Mouse (Mus musculus) midbrain, embryonic 15.5 days (tissue): ENCODE data around the gene Dmac2. TPM values are rescaled to one million over a fixed set of nuclear protein-coding genes. Genes with fewer than 3 reads are reported as not detected.

ENCODE experiments used
- ATAC-seq: fragments of 200-750 bp; cut with Nextera tagmentation; replicated peaks from 2 replicates; pipeline ENCODE4 v1.8.0; 2017; ENCODE audit warnings: moderate TSS enrichment
- H3K27ac ChIP-seq: fragments of 300-500 bp; sonication (generic); 2 replicates; pipeline ENCODE4 v1.5.1; 2015; ENCODE audit warnings: mild to moderate bottlenecking, inconsistent platforms
- H3K27me3 ChIP-seq: fragments of 300-500 bp; sonication (generic); replicated peaks from 2 replicates; pipeline ENCODE4 v1.6.1; 2015; ENCODE audit warnings: inconsistent platforms
- H3K36me3 ChIP-seq: fragments of 300-500 bp; sonication (generic); replicated peaks from 2 replicates; pipeline ENCODE4 v1.6.1; 2015; ENCODE audit warnings: inconsistent platforms
- H3K4me1 ChIP-seq: fragments of 300-500 bp; sonication (generic); 2 replicates; pipeline ENCODE4 v1.6.1; 2015; ENCODE audit warnings: inconsistent platforms
- H3K4me2 ChIP-seq: fragments of 300-500 bp; sonication (generic); 2 replicates; pipeline ENCODE4 v1.6.1; 2015; ENCODE audit warnings: inconsistent platforms, mild to moderate bottlenecking, moderate library complexity
- H3K4me3 ChIP-seq: fragments of 300-500 bp; sonication (generic); 2 replicates; pipeline ENCODE4 v1.5.1; 2015; ENCODE audit warnings: mild to moderate bottlenecking, inconsistent platforms
- H3K9ac ChIP-seq: fragments of 300-500 bp; sonication (generic); 2 replicates; pipeline ENCODE4 v1.6.1; 2015; ENCODE audit warnings: mild to moderate bottlenecking, inconsistent platforms
- H3K9me3 ChIP-seq: fragments of 300-500 bp; sonication (generic); 2 replicates; pipeline ENCODE4 v1.6.1; 2016; ENCODE audit warnings: inconsistent platforms
- WGBS: fragments of 180-500 bp; shearing (Covaris S2); methylation state at CpG from one replicate; pipeline ENCODE4 v1.1.7; 2015; ENCODE audit warnings: mixed read lengths; 5-methylcytosine and 5-hydroxymethylcytosine counted together
- polyA plus RNA-seq: library from polyadenylated mRNA; unstranded; fragments of >200 nt; fragmentation: Nextera tagmentation; extraction: Ambion mirVana; gene quantifications from 2 replicates; pipeline ENCODE4 v1.2.1, GENCODE M21; 2015

The Dmac2 gene
- polyA plus RNA-seq, 1 experiment from 2014 or later = 44.2 TPM

- ATAC-seq = peak; percentile 45; the same call in 1 of the 2 replicates
- Histone ChIP-seq H3K9me3 (no peaks in the 10 kb centered on the region), H3K27ac (no peak overlapping the region), H3K9ac (no peak overlapping the region), H3K4me2 (no peak overlapping the region), H3K4me3 (no peak overlapping the region), H3K36me3 (no peaks in the 10 kb centered on the region), H3K4me1 (no peaks in the 10 kb centered on the region), H3K27me3 (no peaks in the 10 kb centered on the region)
- WGBS = 12% methylated on average over 10 of the region's 10 CpGs
Measured at GRCm38 (mm10) chr7:25599663-25600062, 19.6 kb upstream of the Dmac2 start.

DNA sequence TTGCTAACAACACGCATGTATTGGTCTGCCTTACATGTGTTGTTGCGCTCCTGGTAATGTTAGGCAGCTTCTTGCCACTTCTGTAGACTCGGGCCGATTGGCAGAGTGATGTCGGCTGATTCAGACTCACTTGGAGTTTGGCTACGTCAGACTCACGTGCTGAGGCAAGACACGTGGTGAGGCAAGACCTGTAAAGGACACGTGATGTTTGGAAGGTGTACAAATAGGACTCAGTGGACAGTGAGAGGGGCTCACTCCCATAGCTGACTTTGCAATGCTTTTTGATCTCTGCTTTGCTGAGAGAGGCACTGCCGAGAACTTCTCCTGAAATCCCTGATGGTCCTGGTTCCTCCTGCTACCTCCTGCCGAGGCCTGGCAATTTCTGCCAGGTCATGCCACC, 18.5 kb upstream of the Dmac2 start:
- WGBS = 87% methylated on average over 11 of the region's 11 CpGs
- H3K4me3 ChIP-seq = no peak overlapping the region
- H3K9me3 ChIP-seq = no peaks in the 10 kb centered on the region
- no peak overlapping the region for H3K9ac ChIP-seq
- no peaks in the 10 kb centered on the region for H3K36me3 ChIP-seq
- no peaks in the 10 kb centered on the region for H3K27me3 ChIP-seq
- no peak overlapping the region for H3K4me2 ChIP-seq
- H3K4me1 ChIP-seq = no peaks in the 10 kb centered on the region
- no peak overlapping the region for H3K27ac ChIP-seq
- no peak for ATAC-seq

DNA sequence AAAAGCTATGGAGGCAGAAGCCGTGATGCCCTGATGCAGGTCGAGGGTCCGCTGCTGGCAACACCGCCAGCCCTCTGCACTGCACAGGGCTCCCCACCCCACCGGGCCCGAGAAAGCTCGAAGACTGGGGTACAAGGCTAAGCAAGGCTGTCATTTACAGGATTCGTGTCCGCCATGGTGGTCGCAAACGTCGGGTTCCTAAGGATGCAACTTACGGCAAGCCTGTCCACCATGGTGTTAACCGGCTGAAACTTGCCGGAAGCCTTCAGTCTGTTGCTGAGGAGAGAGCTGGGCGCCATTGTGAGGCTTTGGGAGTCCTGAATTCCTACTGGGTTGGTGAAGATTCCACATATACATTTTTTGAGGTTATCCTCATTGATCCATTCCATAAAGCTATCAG, 17.9 kb upstream of the Dmac2 start:
- H3K27ac ChIP-seq = no peak overlapping the region
- no peaks in the 10 kb centered on the region for H3K9me3 ChIP-seq
- ATAC-seq = no peak
- H3K36me3 ChIP-seq = no peaks in the 10 kb centered on the region
- H3K4me3 ChIP-seq = no peak overlapping the region
- no peak overlapping the region for H3K4me2 ChIP-seq
- no peak overlapping the region for H3K9ac ChIP-seq
- WGBS = 87% methylated on average over 16 of the region's 16 CpGs
- H3K4me1 ChIP-seq = no peaks in the 10 kb centered on the region
- no peaks in the 10 kb centered on the region for H3K27me3 ChIP-seq

DNA sequence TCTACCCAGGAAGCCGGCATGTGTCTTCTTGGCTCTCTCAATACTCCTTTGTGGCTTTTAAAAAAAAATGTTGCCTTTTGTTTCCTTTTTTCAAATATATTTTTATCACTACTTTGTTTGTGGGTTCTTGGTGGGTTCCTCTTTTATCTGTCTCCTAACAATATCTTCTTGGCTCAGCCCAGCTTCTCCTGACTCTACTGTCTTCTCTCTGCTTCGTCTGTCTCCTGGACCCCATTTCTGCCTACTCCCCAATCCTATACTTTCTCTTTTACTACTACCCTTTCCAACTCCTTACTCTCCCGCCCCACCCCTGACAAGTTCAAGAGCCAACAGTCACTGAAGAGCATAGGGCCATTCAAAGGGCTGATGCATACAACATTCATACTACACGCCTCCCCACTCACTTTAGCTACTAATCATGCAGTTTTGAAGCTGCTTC, 12.6 kb upstream of the Dmac2 start:
- no peak overlapping the region for H3K27ac ChIP-seq
- no peaks in the 10 kb centered on the region for H3K9me3 ChIP-seq
- 85% methylated on average over 4 of the region's 4 CpGs for WGBS
- H3K36me3 ChIP-seq = no peaks in the 10 kb centered on the region
- no peak for ATAC-seq
- no peaks in the 10 kb centered on the region for H3K27me3 ChIP-seq
- H3K4me3 ChIP-seq = no peak overlapping the region
- no peak overlapping the region for H3K4me2 ChIP-seq
- no peak overlapping the region for H3K9ac ChIP-seq
- H3K4me1 ChIP-seq = no peaks in the 10 kb centered on the region

DNA sequence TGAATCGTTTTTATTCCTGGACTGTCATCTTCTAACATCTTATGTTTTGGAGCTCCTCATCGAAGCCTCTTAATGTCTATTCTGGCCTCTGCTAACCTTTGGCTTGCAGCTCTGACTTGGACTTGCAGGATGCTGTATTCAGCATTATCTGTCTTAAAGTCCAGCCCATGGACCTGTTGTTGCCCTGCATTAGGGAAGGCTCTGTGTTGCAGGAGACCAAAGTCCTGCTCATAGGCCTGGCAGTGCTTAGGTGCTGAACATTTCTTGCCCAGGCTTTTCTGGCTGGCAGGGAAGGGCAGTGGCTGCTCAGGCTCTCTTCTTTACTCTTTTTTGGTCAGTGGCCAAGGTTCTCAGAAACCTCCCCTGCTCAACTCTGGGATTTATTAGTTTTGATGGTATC, 12.0 kb upstream of the Dmac2 start:
- Histone ChIP-seq H3K9ac (no peak overlapping the region), H3K4me3 (no peak overlapping the region), H3K27me3 (no peaks in the 10 kb centered on the region), H3K4me1 (no peaks in the 10 kb centered on the region), H3K9me3 (no peaks in the 10 kb centered on the region), H3K36me3 (no peaks in the 10 kb centered on the region), H3K4me2 (no peak overlapping the region), H3K27ac (no peak overlapping the region)
- 85% methylated on average over 2 of the region's 2 CpGs for WGBS
- no peak for ATAC-seq

- Histone ChIP-seq H3K9me3 (no peaks in the 10 kb centered on the region), H3K27ac (no peak overlapping the region), H3K4me3 (no peak overlapping the region), H3K4me1 (no peaks in the 10 kb centered on the region), H3K9ac (no peak overlapping the region), H3K27me3 (no peaks in the 10 kb centered on the region), H3K36me3 (no peaks in the 10 kb centered on the region), H3K4me2 (no peak overlapping the region)
- 48% methylated on average over 6 of the region's 6 CpGs for WGBS
- ATAC-seq = no peak
Measured at GRCm38 (mm10) chr7:25610056-25610455, 9.2 kb upstream of the Dmac2 start.

DNA sequence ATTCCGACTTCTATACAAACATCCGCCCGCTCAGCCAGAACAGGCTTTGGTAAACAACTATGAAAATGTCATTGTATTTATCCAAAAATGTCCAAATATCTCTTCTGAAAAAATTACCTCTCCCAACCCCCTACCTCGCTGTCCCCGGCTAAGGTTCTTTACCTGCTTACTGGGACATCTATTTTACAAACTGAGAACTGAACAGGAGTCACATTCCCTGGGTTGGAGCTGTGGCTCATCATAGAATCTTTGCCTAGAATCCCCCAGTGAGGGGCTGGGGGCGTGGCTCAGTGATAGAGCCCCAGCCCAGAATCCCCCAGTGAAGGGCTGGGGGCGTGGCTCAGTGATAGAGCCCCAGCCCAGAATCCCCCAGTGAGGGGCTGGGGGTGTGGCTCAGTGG, 7.7 kb upstream of the Dmac2 start:
- 41% methylated on average over 7 of the region's 7 CpGs for WGBS
- no peak overlapping the region for H3K9ac ChIP-seq
- no peak overlapping the region for H3K27ac ChIP-seq
- no peaks in the 10 kb centered on the region for H3K9me3 ChIP-seq
- no peaks in the 10 kb centered on the region for H3K36me3 ChIP-seq
- H3K27me3 ChIP-seq = no peaks in the 10 kb centered on the region
- ATAC-seq = no peak
- no peak overlapping the region for H3K4me2 ChIP-seq
- H3K4me3 ChIP-seq = no peak overlapping the region
- no peaks in the 10 kb centered on the region for H3K4me1 ChIP-seq

- Histone ChIP-seq H3K27me3 (no peaks in the 10 kb centered on the region), H3K4me2 (no peak overlapping the region), H3K27ac (no peak overlapping the region), H3K36me3 (no peaks in the 10 kb centered on the region), H3K9ac (no peak overlapping the region), H3K9me3 (no peaks in the 10 kb centered on the region), H3K4me1 (no peaks in the 10 kb centered on the region), H3K4me3 (no peak overlapping the region)
- WGBS = 90% methylated on average over 5 of the region's 5 CpGs
- no peak for ATAC-seq
Measured at GRCm38 (mm10) chr7:25614086-25614485, 5.1 kb upstream of the Dmac2 start.

- Histone ChIP-seq H3K4me2 (no peak overlapping the region), H3K36me3 (no peaks in the 10 kb centered on the region), H3K27ac (no peak overlapping the region), H3K4me1 (peaks cover 5% of the 10 kb centered on the region), H3K4me3 (no peak overlapping the region), H3K9me3 (no peaks in the 10 kb centered on the region), H3K27me3 (no peaks in the 10 kb centered on the region), H3K9ac (no peak overlapping the region)
- 74% methylated on average over 21 of the region's 21 CpGs for WGBS
- no peak for ATAC-seq
Measured at GRCm38 (mm10) chr7:25614831-25615705, 4.1 kb upstream of the Dmac2 start.

GRCm38 (mm10) chr7:25615706-25616011, 3.6 kb upstream of the Dmac2 start, which contains the start of gene Erich4:
Erich4 (minus strand) TSS chr7:25615892.
- H3K27me3 ChIP-seq = no peaks in the 10 kb centered on the region
- H3K27ac ChIP-seq = no peak within 1 kb of the TSS
- H3K9me3 ChIP-seq = no peaks in the 10 kb centered on the region
- H3K4me2 ChIP-seq = no peak within 1 kb of the TSS
- H3K4me1 ChIP-seq = peaks cover 8% of the 10 kb centered on the region
- ATAC-seq = no peak
- 79% methylated on average over 5 of the region's 5 CpGs for WGBS
- H3K4me3 ChIP-seq = no peak within 1 kb of the TSS
- H3K36me3 ChIP-seq = no peaks in the 10 kb centered on the region
- H3K9ac ChIP-seq = no peak within 1 kb of the TSS

GRCm38 (mm10) chr7:25617376-25618160, 1.6 kb upstream of the Dmac2 start:
- H3K4me1 ChIP-seq = peaks cover 8% of the 10 kb centered on the region
- no peak overlapping the region for H3K4me2 ChIP-seq
- 86% methylated on average over 10 of the region's 10 CpGs for WGBS
- no peaks in the 10 kb centered on the region for H3K36me3 ChIP-seq
- no peak overlapping the region for H3K4me3 ChIP-seq
- no peak overlapping the region for H3K27ac ChIP-seq
- H3K9me3 ChIP-seq = no peaks in the 10 kb centered on the region
- no peak overlapping the region for H3K9ac ChIP-seq
- no peaks in the 10 kb centered on the region for H3K27me3 ChIP-seq
- no peak for ATAC-seq

DNA sequence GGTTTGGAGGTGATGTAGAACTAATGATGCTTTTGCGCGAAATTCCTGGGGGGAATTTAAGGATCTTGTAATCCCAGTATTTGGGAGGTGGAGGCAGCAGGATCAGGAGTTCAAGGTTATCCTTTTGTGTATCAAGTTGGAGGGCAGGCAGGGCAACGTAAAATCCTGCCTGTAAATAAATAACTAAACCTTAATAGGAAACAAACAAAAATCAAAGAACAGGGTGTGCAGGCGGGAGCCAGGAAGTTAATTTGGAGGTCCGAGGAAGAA, 443 bp downstream of the Dmac2 start:
- Histone ChIP-seq H3K27me3 (no peaks in the 10 kb centered on the region), H3K4me1 (peaks cover 8% of the 10 kb centered on the region), H3K27ac (peak overlapping the region; percentile 21; the same call in 1 of the 2 replicates), H3K9ac (peak overlapping the region; percentile 25; the same call in 1 of the 2 replicates), H3K4me3 (peak overlapping the region; percentile 56), H3K36me3 (0 out of 2 replicates have a peak, but pooled peaks cover 2% of the 10 kb centered on the region), H3K4me2 (peak overlapping the region; percentile 58), H3K9me3 (no peaks in the 10 kb centered on the region)
- WGBS = 24% methylated on average over 5 of the region's 5 CpGs
- ATAC-seq = no peak

DNA sequence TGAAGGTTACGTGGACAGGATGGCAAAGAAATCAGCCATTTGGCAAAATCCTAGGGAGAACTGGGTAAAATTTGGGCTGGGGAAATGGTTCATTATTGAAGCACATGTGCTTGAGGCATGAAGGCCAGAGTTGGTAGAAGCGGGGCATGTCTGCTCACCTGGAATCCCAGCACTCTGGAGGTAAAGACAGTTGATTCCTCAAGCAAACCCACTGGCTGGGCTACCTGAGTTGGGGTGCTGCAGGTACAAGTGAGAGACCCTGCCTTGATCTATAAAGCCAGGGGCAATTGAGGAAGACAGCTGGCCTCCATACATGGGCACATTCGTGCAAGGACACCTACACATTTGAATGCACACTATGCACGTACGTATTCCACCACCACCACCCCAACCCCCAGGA, 887 bp downstream of the Dmac2 start:
- Histone ChIP-seq H3K36me3 (peaks cover 2% of the 10 kb centered on the region; the same call in 1 of the 2 replicates), H3K4me1 (peaks cover 8% of the 10 kb centered on the region), H3K9ac (no peak overlapping the region), H3K9me3 (no peaks in the 10 kb centered on the region), H3K4me3 (peak overlapping the region; percentile 56), H3K27me3 (no peaks in the 10 kb centered on the region), H3K27ac (no peak overlapping the region), H3K4me2 (peak overlapping the region; percentile 58)
- WGBS = 94% methylated on average over 5 of the region's 5 CpGs
- ATAC-seq = no peak
